Comparison of ENCODE assay signal across 8 mouse cellular contexts in the genomic region with DNA sequence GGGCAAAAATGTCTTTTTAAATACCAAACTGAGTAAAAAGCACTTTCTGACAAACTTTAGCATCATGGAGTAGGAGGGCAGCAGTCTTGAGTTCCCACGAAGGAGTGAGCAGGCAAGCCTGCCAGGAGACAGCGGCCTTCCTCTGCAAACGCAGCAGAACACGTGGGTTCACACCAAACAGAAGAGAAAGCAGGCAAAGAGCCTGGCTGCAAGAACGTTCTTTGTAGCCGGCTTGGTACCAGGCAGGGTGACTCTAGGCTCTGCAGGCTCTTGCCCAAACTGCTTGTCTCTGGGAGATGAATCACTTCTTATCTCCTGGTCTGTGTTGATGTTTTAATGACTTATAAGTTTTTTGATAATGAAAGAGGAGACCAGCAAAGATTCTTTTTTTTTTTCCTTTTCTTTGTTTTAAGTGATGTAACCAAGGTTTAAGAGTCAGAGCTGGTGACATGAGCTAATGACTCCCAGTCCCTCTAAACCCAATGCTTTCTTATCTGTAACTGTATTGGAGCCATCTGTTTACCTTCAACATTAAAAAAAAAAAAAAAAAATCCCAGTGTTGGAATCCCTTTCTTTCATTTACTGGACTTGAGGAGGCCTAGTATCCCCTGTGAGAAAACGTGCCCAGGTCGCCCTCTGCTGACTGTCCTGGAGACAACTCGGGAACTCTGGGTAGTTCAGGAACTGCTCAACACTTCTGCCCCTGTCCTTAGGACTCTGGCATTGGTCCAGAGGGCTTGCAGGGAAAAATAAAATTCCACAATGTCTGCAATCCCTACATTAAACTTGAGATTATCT. TPM values are rescaled to one million over a fixed set of nuclear protein-coding genes. Genes with fewer than 3 reads are reported as not detected.
DNase-seq lines count a peak whose midpoint lies in the region; ATAC-seq lines count a peak whose summit lies in the region.

No protein-coding gene starts in this region.

- no peak overlapping the region for H3K4me3 ChIP-seq in embryonic facial prominence, embryonic 15.5 days (replicated peaks)
- no peak overlapping the region for H3K4me3 ChIP-seq in heart, embryonic 10.5 days
- no peak overlapping the region for H3K4me3 ChIP-seq in limb, embryonic 11.5 days (ENCODE audit: low read depth, low read length)
- H3K4me3 ChIP-seq in midbrain, embryonic 15.5 days, result no peak overlapping the region

- no peak overlapping the region for H3K9ac ChIP-seq in embryonic facial prominence, embryonic 15.5 days
- H3K9ac ChIP-seq in limb, embryonic 11.5 days (ENCODE audit: low read length), result no peak overlapping the region
- H3K9ac ChIP-seq in midbrain, embryonic 15.5 days, result no peak overlapping the region

- WGBS in embryonic facial prominence, embryonic 15.5 days, result 14% methylated on average over 9 of the region's 9 CpGs
- WGBS in heart, embryonic 10.5 days, result 9% methylated on average over 9 of the region's 9 CpGs
- 11% methylated on average over 9 of the region's 9 CpGs for WGBS in limb, embryonic 11.5 days
- WGBS in midbrain, embryonic 15.5 days, result 6% methylated on average over 9 of the region's 9 CpGs

- no peaks in the 10 kb centered on the region for H3K4me1 ChIP-seq in embryonic facial prominence, embryonic 15.5 days
- H3K4me1 ChIP-seq in heart, embryonic 10.5 days, result peaks cover 10% of the 10 kb centered on the region
- H3K4me1 ChIP-seq in limb, embryonic 11.5 days (ENCODE audit: control insufficient read depth, insufficient read depth, low read length), result no peaks in the 10 kb centered on the region
- H3K4me1 ChIP-seq in midbrain, embryonic 15.5 days, result peaks cover 3% of the 10 kb centered on the region; the same call in 1 of the 2 replicates

- H3K27me3 ChIP-seq in embryonic facial prominence, embryonic 15.5 days, result no peaks in the 10 kb centered on the region
- H3K27me3 ChIP-seq in heart, embryonic 10.5 days (ENCODE audit: insufficient read depth, poor library complexity, severe bottlenecking), result 0 out of 2 replicates have a peak, but pooled peaks cover 10% of the 10 kb centered on the region
- H3K27me3 ChIP-seq in limb, embryonic 11.5 days (ENCODE audit: control insufficient read depth, insufficient read depth, low read length), result no peaks in the 10 kb centered on the region
- H3K27me3 ChIP-seq in midbrain, embryonic 15.5 days (replicated peaks), result no peaks in the 10 kb centered on the region

- DNase-seq in 3134 (ENCODE audit: extremely low read depth, insufficient read length, low spot score), result peak; percentile 7
- DNase-seq in adrenal gland, postnatal 14 days, result peak; percentile 75
- peak; percentile 82 for DNase-seq in heart, embryonic 10.5 days (ENCODE audit: low spot score)
- peak; percentile 73 for DNase-seq in kidney, adult 9 months
- peak; percentile 82 for DNase-seq in limb, embryonic 11.5 days (ENCODE audit: low spot score)
- DNase-seq in telencephalon, adult 2 months (ENCODE audit: low read depth, low spot score), result peak; percentile 45

- H3K36me3 ChIP-seq in embryonic facial prominence, embryonic 15.5 days, result no peaks in the 10 kb centered on the region
- H3K36me3 ChIP-seq in heart, embryonic 10.5 days, result no peaks in the 10 kb centered on the region
- no peaks in the 10 kb centered on the region for H3K36me3 ChIP-seq in limb, embryonic 11.5 days (ENCODE audit: control insufficient read depth, insufficient read depth, low read length)
- no peaks in the 10 kb centered on the region for H3K36me3 ChIP-seq in midbrain, embryonic 15.5 days (replicated peaks)

- H3K4me2 ChIP-seq in embryonic facial prominence, embryonic 15.5 days (replicated peaks), result no peak overlapping the region
- H3K4me2 ChIP-seq in limb, embryonic 11.5 days (ENCODE audit: low read depth, severe bottlenecking), result no peak overlapping the region
- no peak overlapping the region for H3K4me2 ChIP-seq in midbrain, embryonic 15.5 days

- peak; percentile 78; the same call in 1 of the 2 replicates for ATAC-seq in embryonic facial prominence, embryonic 15.5 days (ENCODE audit: insufficient number of reproducible peaks, low FRiP score, low TSS enrichment, low read depth)
- ATAC-seq in limb, embryonic 11.5 days (ENCODE audit: insufficient number of reproducible peaks, low FRiP score, low TSS enrichment, low read depth), result peak; percentile 70
- peak; percentile 90 for ATAC-seq in midbrain, embryonic 15.5 days (replicated peaks)

- H3K9me3 ChIP-seq in embryonic facial prominence, embryonic 15.5 days (replicated peaks), result no peaks in the 10 kb centered on the region
- H3K9me3 ChIP-seq in heart, embryonic 10.5 days, result no peaks in the 10 kb centered on the region
- H3K9me3 ChIP-seq in limb, embryonic 11.5 days (ENCODE audit: control insufficient read depth, low read length), result no peaks in the 10 kb centered on the region
- no peaks in the 10 kb centered on the region for H3K9me3 ChIP-seq in midbrain, embryonic 15.5 days

- H3K27ac ChIP-seq in embryonic facial prominence, embryonic 15.5 days (replicated peaks), result no peak overlapping the region
- H3K27ac ChIP-seq in heart, embryonic 10.5 days, result 0 out of 2 replicates have a peak overlapping the region, but pooled peaks have one; percentile 33
- H3K27ac ChIP-seq in limb, embryonic 11.5 days (replicated peaks; ENCODE audit: low read depth, low read length), result no peak overlapping the region
- H3K27ac ChIP-seq in midbrain, embryonic 15.5 days, result no peak overlapping the region

RNA-seq across cellular contexts. Expression of gene Reg4, which starts 2.0 kb away (rescaled TPM):
- total RNA-seq in adrenal gland, postnatal 14 days (2021), result not detected in 2 replicates
- polyA plus RNA-seq in embryonic facial prominence, embryonic 15.5 days (2015; fragmentation: Nextera tagmentation; extraction: Ambion mirVana), result not detected in 2 replicates
- not detected in 2 replicates for polyA plus RNA-seq in heart, embryonic 10.5 days (2016; fragmentation: Nextera tagmentation; extraction: Ambion mirVana)
- not detected in 2 replicates for polyA plus RNA-seq in limb, embryonic 11.5 days (2014; fragmentation: Nextera tagmentation; extraction: Ambion mirVana)
- polyA plus RNA-seq in midbrain, embryonic 15.5 days (2015; fragmentation: Nextera tagmentation; extraction: Ambion mirVana), result not detected in 2 replicates

RNA-seq across cellular contexts. Expression of gene Hmgcs2, which starts 56.3 kb away (rescaled TPM):
- 33.0 and 171 TPM in 2 replicates for total RNA-seq in adrenal gland, postnatal 14 days (2021)
- polyA plus RNA-seq in embryonic facial prominence, embryonic 15.5 days (2015; fragmentation: Nextera tagmentation; extraction: Ambion mirVana), result 4.9 and 6.4 TPM in 2 replicates
- polyA plus RNA-seq in heart, embryonic 10.5 days (2016; fragmentation: Nextera tagmentation; extraction: Ambion mirVana), result 4.4 and 5.6 TPM in 2 replicates
- 1.1 and 1.4 TPM in 2 replicates for polyA plus RNA-seq in limb, embryonic 11.5 days (2014; fragmentation: Nextera tagmentation; extraction: Ambion mirVana)
- 22.9 and 26.8 TPM in 2 replicates for polyA plus RNA-seq in midbrain, embryonic 15.5 days (2015; fragmentation: Nextera tagmentation; extraction: Ambion mirVana)

Comparison
In these comparisons a context has a peak if more than half of its experiments do, and no peak if none do; other contexts are left out.
1. DNase-seq: peak in every context shown above with its lines; median percentile 82 in heart, embryonic 10.5 days; 82 in limb, embryonic 11.5 days; 75 in adrenal gland, postnatal 14 days; 73 in kidney, adult 9 months; 45 in telencephalon, adult 2 months; 7 in 3134.